Mouse (Mus musculus) hindbrain, embryonic 13.5 days (tissue): ENCODE data around the gene Eif4a1. TPM values are rescaled to one million over a fixed set of nuclear protein-coding genes. Genes with fewer than 3 reads are reported as not detected.

Source experiments
- ATAC-seq: fragments of 200-750 bp; cut with Nextera tagmentation; 2 replicates; pipeline ENCODE4 v1.8.0; 2017; ENCODE audit warnings: moderate TSS enrichment; ENCODE audit not compliant: low FRiP score
- H3K27ac ChIP-seq: fragments of 300-500 bp; sonication (generic); 2 replicates; pipeline ENCODE4 v1.5.1; 2015; ENCODE audit warnings: inconsistent platforms, mild to moderate bottlenecking, moderate library complexity
- H3K27me3 ChIP-seq: fragments of 300-500 bp; sonication (generic); 2 replicates; pipeline ENCODE4 v1.6.1; 2015; ENCODE audit warnings: mild to moderate bottlenecking, inconsistent platforms
- H3K36me3 ChIP-seq: fragments of 300-500 bp; sonication (generic); 2 replicates; pipeline ENCODE4 v1.6.1; 2015; ENCODE audit warnings: mild to moderate bottlenecking, inconsistent platforms
- H3K4me1 ChIP-seq: fragments of 300-500 bp; sonication (generic); replicated peaks from 2 replicates; pipeline ENCODE4 v1.6.1; 2015; ENCODE audit warnings: inconsistent platforms
- H3K4me2 ChIP-seq: fragments of 300-500 bp; sonication (generic); 2 replicates; pipeline ENCODE4 v1.6.1; 2015; ENCODE audit warnings: inconsistent platforms, mild to moderate bottlenecking, moderate library complexity
- H3K4me3 ChIP-seq: fragments of 300-500 bp; sonication (generic); 2 replicates; pipeline ENCODE4 v1.5.1; 2015; ENCODE audit warnings: mild to moderate bottlenecking, inconsistent platforms
- H3K9ac ChIP-seq: fragments of 300-500 bp; sonication (generic); 2 replicates; pipeline ENCODE4 v1.6.1; 2015; ENCODE audit warnings: mild to moderate bottlenecking, inconsistent platforms
- H3K9me3 ChIP-seq: fragments of 300-500 bp; sonication (generic); 2 replicates; pipeline ENCODE4 v1.6.1; 2016; ENCODE audit warnings: inconsistent platforms
- WGBS: fragments of 180-500 bp; shearing (Covaris S2); methylation state at CpG from one replicate; pipeline ENCODE4 v1.1.7; 2015; 5-methylcytosine and 5-hydroxymethylcytosine counted together
- polyA plus RNA-seq: library from polyadenylated mRNA; unstranded; fragments of >200 nt; fragmentation: Nextera tagmentation; extraction: Ambion mirVana; gene quantifications from 2 replicates; pipeline ENCODE4 v1.2.1, GENCODE M21; 2015

The Eif4a1 gene
- 528 and 537 TPM in 2 replicates for polyA plus RNA-seq

DNA sequence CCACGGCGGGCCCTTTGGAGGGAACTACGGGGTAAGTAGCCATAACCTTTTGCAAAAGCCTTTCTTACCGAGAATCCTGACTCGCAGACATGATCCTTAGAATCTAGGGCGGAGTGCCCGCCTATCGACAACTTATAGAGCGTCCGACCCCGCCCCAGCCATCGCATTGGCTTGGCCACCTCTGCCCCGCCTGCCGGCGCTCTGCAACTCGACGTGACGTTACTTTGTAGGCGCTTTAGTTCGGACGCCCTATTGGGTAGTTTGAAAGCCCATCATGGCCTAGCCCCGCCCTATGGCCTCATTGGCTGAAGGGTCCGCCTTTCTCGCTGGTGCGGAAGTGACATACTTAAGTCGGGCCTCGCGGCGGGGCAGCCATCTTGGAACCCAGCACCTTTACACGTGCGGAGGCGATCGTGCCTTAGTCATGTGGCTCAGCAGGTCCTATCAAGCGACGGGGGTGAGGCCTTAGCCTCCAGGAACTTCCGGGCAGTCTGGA is at the start of gene Eif4a1:
TSS of gene Eif4a1 (minus strand) at position 213 of the 496 bp plus-strand sequence.
- peak within 1 kb of the TSS; percentile 100 for H3K9ac ChIP-seq
- peak within 1 kb of the TSS; percentile 98 for H3K27ac ChIP-seq
- peaks cover 32% of the 10 kb centered on the region for H3K4me1 ChIP-seq
- H3K4me2 ChIP-seq, result peak within 1 kb of the TSS; percentile 99
- H3K36me3 ChIP-seq, result peaks cover 75% of the 10 kb centered on the region
- ATAC-seq, result peak; percentile 98
- peak within 1 kb of the TSS; percentile 100 for H3K4me3 ChIP-seq
- H3K27me3 ChIP-seq, result no peaks in the 10 kb centered on the region
- 0% methylated on average over 36 of the region's 36 CpGs for WGBS
- H3K9me3 ChIP-seq, result no peaks in the 10 kb centered on the region

DNA sequence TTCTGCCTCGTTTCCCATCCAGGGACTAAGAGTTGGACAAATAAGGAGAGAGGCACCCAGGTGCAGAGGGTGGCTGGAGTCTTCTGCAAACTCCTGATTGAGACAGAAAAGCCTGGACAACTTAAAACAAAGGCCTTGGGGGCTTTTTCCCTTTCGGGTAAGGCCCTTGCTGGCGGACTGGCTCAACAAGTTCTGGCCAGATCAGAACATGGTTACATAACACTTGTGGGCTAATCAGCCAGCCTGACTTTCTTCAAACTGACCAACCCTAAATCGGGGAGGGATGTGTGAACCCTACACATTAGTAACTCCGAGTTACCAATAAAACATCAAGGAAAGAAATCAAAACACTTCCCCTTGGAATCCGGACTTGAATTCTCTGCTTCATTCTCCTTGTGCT is 48.6 kb upstream of the Eif4a1 start:
- H3K27ac ChIP-seq, result no peak overlapping the region
- no peak overlapping the region for H3K4me2 ChIP-seq
- ATAC-seq, result no peak
- no peaks in the 10 kb centered on the region for H3K9me3 ChIP-seq
- H3K27me3 ChIP-seq, result no peaks in the 10 kb centered on the region
- no peak overlapping the region for H3K9ac ChIP-seq
- H3K36me3 ChIP-seq, result no peaks in the 10 kb centered on the region
- 0 out of 2 replicates have a peak, but pooled peaks cover 2% of the 10 kb centered on the region for H3K4me1 ChIP-seq
- no peak overlapping the region for H3K4me3 ChIP-seq
- WGBS, result 82% methylated on average over 6 of the region's 6 CpGs

DNA sequence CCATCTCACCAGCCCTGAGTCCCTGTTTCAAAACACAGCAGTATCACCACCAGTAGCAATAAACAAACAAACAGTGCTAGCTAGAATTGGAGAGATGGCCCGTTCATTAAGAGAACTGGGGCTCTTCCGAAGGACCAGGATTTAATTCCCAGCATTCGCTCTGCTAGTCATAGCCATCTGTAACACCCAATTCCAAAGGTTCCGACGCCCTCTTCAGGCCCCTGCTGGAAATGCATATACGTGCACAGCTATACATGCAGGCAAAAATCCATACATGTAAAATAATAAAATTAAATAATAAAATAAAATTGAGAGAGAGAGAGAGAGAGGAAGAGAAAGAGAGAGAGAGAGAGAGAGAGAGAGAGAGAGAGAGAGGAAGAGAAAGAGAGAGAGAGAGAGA is 47.2 kb upstream of the Eif4a1 start:
- Histone ChIP-seq H3K4me1 (0 out of 2 replicates have a peak, but pooled peaks cover 3% of the 10 kb centered on the region), H3K36me3 (no peaks in the 10 kb centered on the region), H3K4me2 (no peak overlapping the region), H3K27me3 (no peaks in the 10 kb centered on the region), H3K4me3 (no peak overlapping the region), H3K9me3 (no peaks in the 10 kb centered on the region), H3K9ac (no peak overlapping the region), H3K27ac (no peak overlapping the region)
- no peak for ATAC-seq
- WGBS, result 74% methylated on average over 6 of the region's 6 CpGs

DNA sequence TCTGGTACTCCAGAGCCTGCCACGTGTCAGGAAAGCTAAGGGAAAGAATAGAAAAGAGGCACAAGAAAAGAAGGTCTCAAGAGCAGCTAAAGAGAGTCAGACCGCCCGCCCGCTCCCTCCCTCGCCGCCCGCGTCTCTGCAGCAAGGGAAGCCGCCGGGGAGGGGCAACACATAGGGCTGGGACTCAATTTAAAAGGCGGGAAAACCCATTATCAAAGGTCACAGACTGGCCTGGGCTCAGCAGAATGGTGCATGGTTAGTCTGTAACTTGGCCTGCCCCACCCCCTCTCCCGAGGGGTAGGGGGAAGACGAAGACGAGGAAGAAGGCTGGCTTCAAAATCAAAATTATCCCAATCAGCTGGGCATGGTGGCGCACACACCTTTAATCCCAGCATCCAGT is 46.4 kb upstream of the Eif4a1 start:
- ATAC-seq, result no peak
- WGBS, result 24% methylated on average over 15 of the region's 15 CpGs
- Histone ChIP-seq H3K4me2 (no peak overlapping the region), H3K4me1 (0 out of 2 replicates have a peak, but pooled peaks cover 3% of the 10 kb centered on the region), H3K27me3 (no peaks in the 10 kb centered on the region), H3K9me3 (no peaks in the 10 kb centered on the region), H3K36me3 (no peaks in the 10 kb centered on the region), H3K4me3 (no peak overlapping the region), H3K9ac (peak overlapping the region; percentile 36; the same call in 1 of the 2 replicates), H3K27ac (no peak overlapping the region)

DNA sequence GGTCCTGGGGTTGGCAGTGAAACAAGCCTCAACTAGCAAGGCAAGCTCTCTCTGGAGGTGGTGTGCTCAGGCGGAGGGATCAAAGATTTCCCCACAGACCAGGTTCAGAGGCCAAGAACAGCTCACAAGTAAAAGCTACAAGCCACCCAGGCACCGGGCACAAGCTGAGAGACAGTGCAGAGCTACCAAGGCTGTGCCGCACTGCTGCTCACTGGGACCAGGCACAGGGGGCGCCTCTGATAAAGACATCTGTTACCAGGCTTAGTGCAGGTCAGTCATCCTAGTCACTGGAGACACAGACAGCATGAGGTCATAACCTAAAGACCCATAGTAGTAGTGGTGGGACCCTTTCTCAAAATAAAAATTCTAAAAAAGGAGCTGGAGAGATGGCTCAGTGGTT is 44.7 kb upstream of the Eif4a1 start:
- no peak overlapping the region for H3K27ac ChIP-seq
- ATAC-seq, result no peak
- H3K36me3 ChIP-seq, result no peaks in the 10 kb centered on the region
- no peak overlapping the region for H3K4me2 ChIP-seq
- 0 out of 2 replicates have a peak, but pooled peaks cover 3% of the 10 kb centered on the region for H3K4me1 ChIP-seq
- no peaks in the 10 kb centered on the region for H3K9me3 ChIP-seq
- WGBS, result 71% methylated on average over 4 of the region's 4 CpGs
- no peak overlapping the region for H3K4me3 ChIP-seq
- no peak overlapping the region for H3K9ac ChIP-seq
- H3K27me3 ChIP-seq, result no peaks in the 10 kb centered on the region

DNA sequence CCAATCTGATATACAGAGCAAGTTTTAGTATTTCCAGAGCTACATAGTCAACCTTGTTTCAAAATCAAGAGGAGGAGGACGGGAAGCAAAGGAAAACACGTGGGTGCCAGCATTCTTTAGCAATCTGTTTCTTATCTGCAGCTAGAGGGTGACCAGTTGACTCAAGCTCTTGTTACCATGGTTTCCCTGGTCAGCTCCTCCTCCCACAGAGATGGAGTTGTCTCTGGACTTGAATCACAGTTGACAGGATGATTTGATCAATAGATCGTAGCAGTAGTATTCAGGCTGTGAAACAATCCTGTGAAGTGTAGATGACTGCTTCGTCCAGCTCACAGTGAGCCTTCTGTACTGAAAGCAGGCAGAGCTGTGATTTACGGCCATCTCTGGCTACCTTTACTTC is 43.7 kb upstream of the Eif4a1 start:
- 17% methylated on average over 5 of the region's 5 CpGs for WGBS

DNA sequence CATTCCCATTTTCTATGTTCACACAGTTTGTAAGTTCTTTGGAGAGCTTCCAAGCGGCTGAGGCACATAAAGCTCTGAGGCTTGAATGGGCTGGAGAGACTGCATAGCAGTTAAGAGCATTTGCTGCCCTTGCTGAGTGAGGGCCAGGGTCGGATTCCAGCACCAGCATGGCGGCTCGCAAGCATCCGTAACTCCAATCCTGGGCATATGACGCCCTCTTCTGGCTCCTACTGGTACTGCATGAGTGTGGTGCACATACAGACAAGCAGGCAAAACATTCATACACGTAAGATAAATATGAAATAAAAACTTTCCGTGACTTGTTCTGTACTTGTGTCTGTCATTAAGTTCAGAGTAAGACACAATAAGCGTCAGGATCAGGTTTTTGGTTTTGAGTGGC is 43.3 kb upstream of the Eif4a1 start:
- no peak for ATAC-seq
- H3K9ac ChIP-seq, result no peak overlapping the region
- no peaks in the 10 kb centered on the region for H3K27me3 ChIP-seq
- H3K27ac ChIP-seq, result no peak overlapping the region
- H3K36me3 ChIP-seq, result no peaks in the 10 kb centered on the region
- H3K4me3 ChIP-seq, result no peak overlapping the region
- H3K9me3 ChIP-seq, result no peaks in the 10 kb centered on the region
- 0 out of 2 replicates have a peak, but pooled peaks cover 3% of the 10 kb centered on the region for H3K4me1 ChIP-seq
- no peak overlapping the region for H3K4me2 ChIP-seq
- 60% methylated on average over 9 of the region's 9 CpGs for WGBS

More for the DNA sequence above, 43.7 kb upstream of the Eif4a1 start:
- H3K9me3 ChIP-seq, result no peaks in the 10 kb centered on the region
- H3K9ac ChIP-seq, result no peak overlapping the region
- H3K27ac ChIP-seq, result no peak overlapping the region
- H3K4me2 ChIP-seq, result no peak overlapping the region
- H3K27me3 ChIP-seq, result no peaks in the 10 kb centered on the region
- no peak for ATAC-seq
- H3K36me3 ChIP-seq, result no peaks in the 10 kb centered on the region
- H3K4me3 ChIP-seq, result no peak overlapping the region
- 0 out of 2 replicates have a peak, but pooled peaks cover 3% of the 10 kb centered on the region for H3K4me1 ChIP-seq

DNA sequence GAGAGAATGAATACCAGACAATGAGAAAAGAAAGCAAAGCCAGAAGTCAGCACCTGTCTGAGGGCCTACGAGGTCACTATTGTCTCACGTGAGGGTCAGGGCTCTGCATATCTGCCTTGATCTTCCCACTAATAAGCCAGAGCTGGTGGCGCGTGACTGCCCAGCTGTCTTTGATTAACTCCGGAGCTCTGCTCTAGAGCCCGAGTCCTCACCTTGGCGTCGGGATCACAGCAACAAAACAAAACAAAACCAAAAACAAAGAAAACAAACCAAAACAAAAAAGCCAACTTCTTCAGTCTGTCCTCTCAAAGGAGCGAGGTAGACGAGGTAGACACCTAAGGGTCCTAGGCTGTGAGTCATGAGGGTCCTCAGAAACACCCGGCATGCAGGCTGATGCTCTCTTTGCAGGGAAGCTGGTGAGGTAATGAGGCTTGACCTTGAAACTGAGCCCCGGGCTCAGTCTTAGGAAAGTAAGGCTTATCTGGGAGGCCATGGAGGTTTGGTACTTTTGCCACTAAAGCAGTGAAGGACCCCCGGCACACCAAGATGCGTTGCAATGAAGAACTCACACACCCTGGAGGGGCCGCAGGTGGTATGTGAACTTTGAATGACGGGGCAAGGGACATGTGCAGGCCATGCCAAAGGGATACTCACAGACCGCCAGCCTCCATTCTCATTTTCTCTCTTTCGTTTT is 42.6 kb upstream of the Eif4a1 start:
- H3K27ac ChIP-seq, result no peak overlapping the region
- WGBS, result 70% methylated on average over 18 of the region's 18 CpGs

DNA sequence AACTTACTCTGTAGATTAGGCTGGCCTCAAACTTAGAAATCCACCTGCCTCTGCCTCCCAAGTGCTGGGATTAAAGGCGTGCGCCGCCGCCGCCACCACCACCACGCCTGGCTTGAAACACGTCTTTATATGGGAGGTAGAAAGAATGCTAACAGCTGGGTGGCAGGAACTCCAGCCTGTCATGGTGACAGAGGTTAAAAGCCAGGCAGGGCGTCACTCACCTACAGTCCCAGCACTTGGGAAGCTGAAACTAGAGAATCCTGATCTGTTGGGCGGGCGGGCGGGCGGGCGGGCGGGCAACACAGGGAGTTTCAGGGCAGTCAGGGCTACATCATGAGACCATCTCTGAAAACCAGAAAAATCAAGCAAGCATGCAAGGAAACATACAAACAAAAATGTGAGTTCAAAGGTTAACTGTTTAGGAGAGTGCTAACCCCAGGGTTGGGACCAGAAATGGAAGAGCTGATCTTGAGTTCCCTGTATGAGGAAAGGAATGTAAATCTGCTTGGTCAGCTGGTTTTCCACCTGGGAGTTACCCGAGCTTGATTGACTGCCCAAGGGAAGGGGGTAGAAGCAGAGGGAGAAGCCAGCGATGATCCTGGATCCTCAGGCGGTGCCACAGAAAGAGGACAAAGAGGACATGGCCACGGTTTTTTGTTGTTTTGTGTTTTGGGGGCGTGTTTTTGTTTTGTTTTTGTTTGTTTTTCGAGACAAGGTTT is 40.9 kb upstream of the Eif4a1 start:
- ATAC-seq, result no peak
- no peak overlapping the region for H3K27ac ChIP-seq
- H3K4me3 ChIP-seq, result no peak overlapping the region
- H3K36me3 ChIP-seq, result no peaks in the 10 kb centered on the region
- no peaks in the 10 kb centered on the region for H3K9me3 ChIP-seq
- WGBS, result 75% methylated on average over 20 of the region's 20 CpGs
- no peak overlapping the region for H3K4me2 ChIP-seq
- H3K4me1 ChIP-seq, result peaks cover 6% of the 10 kb centered on the region; the same call in 1 of the 2 replicates
- no peaks in the 10 kb centered on the region for H3K27me3 ChIP-seq
- H3K9ac ChIP-seq, result no peak overlapping the region

More for the DNA sequence above, 42.6 kb upstream of the Eif4a1 start:
- H3K9me3 ChIP-seq, result no peaks in the 10 kb centered on the region
- H3K4me3 ChIP-seq, result no peak overlapping the region
- no peak overlapping the region for H3K4me2 ChIP-seq
- H3K4me1 ChIP-seq, result 0 out of 2 replicates have a peak, but pooled peaks cover 5% of the 10 kb centered on the region
- no peak for ATAC-seq
- no peaks in the 10 kb centered on the region for H3K36me3 ChIP-seq
- no peak overlapping the region for H3K9ac ChIP-seq
- no peaks in the 10 kb centered on the region for H3K27me3 ChIP-seq

DNA sequence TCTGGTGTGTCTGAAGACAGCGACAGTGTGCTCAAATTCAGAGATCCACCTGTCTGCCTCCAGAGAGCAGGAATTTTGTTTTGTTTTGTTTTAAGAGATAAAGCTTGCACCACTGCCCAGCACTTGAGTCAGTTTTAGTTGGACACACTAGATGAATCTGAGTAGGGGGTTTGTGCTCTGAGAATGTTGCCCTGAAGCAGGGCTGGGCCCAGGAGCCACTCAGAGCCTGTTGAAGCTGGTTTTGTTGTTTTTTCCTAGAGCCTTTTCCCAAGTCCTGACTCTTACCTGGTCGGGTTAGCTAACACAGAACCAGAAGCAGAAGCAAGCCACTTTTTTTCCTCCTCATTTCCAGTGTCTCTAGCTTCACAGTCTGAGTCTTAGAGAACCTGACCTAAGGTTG is 38.9 kb upstream of the Eif4a1 start:
- no peak for ATAC-seq
- Histone ChIP-seq H3K4me1 (peaks cover 6% of the 10 kb centered on the region; the same call in 1 of the 2 replicates), H3K4me2 (no peak overlapping the region), H3K4me3 (no peak overlapping the region), H3K27me3 (no peaks in the 10 kb centered on the region), H3K9me3 (no peaks in the 10 kb centered on the region), H3K9ac (no peak overlapping the region), H3K36me3 (no peaks in the 10 kb centered on the region), H3K27ac (no peak overlapping the region)
- 84% methylated on average over 2 of the region's 2 CpGs for WGBS

DNA sequence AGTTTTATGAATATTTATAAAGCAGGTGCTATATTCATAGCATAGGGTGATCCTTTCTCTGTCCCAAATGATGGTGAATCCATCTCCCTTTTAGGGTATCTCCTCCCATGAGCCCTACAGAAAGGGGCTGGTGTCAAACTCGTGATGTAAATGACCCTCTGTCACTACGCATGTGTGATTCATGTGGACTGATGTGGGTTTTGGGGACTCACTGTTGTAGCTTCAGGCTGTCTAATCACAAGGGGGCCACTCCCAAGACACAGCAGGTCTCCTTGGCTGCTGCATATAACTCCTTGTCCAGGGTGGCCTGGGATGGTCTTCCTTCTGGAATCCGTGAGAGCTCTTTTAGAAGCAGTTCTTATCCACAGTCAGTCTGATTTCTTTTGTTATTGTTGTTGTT is 38.2 kb upstream of the Eif4a1 start:
- peaks cover 3% of the 10 kb centered on the region; the same call in 1 of the 2 replicates for H3K4me1 ChIP-seq
- WGBS, result 77% methylated on average over 3 of the region's 3 CpGs
- H3K27me3 ChIP-seq, result no peaks in the 10 kb centered on the region
- ATAC-seq, result no peak
- H3K4me3 ChIP-seq, result no peak overlapping the region
- H3K9ac ChIP-seq, result no peak overlapping the region
- no peak overlapping the region for H3K27ac ChIP-seq
- H3K9me3 ChIP-seq, result no peaks in the 10 kb centered on the region
- no peaks in the 10 kb centered on the region for H3K36me3 ChIP-seq
- no peak overlapping the region for H3K4me2 ChIP-seq

DNA sequence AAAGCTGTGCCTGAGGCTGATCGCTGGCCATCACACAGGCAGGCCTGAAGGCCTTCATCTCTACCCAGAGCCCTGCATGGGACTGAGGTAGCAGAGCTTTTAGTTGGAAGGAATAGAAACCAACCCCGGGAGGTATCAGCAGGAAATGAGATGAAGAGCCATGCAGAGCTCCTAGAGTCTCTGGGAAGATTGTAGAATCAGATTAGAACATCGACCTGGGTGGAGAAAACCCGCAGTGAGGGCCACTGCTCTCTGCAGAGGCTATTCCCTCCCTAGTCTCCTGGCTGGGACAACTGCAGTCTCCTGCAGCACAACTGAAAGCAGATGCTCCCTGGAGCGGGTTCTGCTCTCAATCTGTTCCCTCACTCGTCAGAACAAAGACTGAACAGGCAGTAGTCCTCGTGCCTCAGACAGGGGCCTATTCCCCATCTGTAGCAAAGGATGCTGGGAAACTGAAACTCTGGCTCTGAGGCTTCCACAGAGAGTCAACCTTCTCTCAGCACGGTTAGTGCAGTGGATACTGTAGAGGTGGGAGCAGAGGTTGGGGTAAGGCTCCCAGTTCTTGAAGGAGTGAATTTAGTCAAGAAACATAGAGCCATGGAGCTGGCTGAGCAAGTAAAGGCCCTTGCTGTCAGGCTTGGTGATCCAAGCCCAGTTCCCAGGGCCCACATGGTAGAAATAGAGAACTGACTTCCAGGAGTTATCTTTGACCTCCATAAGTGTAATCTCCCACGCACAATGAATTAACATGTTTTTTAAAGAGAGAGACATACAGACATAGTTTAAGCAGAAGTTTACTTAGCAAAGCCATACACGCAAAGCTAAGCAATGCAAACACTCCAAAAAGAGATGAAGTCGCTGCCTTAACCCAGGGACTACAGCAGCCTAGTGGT is 37.6 kb upstream of the Eif4a1 start:
- no peak overlapping the region for H3K4me3 ChIP-seq
- ATAC-seq, result no peak
- 61% methylated on average over 11 of the region's 11 CpGs for WGBS

More for the DNA sequence above, 37.6 kb upstream of the Eif4a1 start:
- Histone ChIP-seq H3K27me3 (no peaks in the 10 kb centered on the region), H3K9ac (no peak overlapping the region), H3K4me1 (peaks cover 3% of the 10 kb centered on the region; the same call in 1 of the 2 replicates), H3K9me3 (no peaks in the 10 kb centered on the region), H3K36me3 (no peaks in the 10 kb centered on the region), H3K27ac (no peak overlapping the region), H3K4me2 (no peak overlapping the region)
